Mouse (Mus musculus): ENCODE measurements around the gene Rps6ka1. TPM values are rescaled to one million over a fixed set of nuclear protein-coding genes. Genes with fewer than 3 reads are reported as not detected.

Rps6ka1 gene
- total and polyA plus RNA-seq, 2 experiments from 2014 or later: 20.4 to 30.9 TPM

GRCm38 (mm10) chr4:133881399-133881798 lies 6.2 kb downstream of the Rps6ka1 start:
- TF ChIP-seq CTCF (IDR thresholded peaks at IDR 0.05): no peak
- Histone ChIP-seq H3K27ac (ENCODE audit: low read depth, low read length) (no peak overlapping the region), H3K4me3 (ENCODE audit: low read depth, low read length) (no peak overlapping the region), H3K9me3 (ENCODE audit: low read length) (no peaks in the 10 kb centered on the region), H3K9ac (replicated peaks; ENCODE audit: low read length, poor library complexity, severe bottlenecking) (no peak overlapping the region), H3K27me3 (ENCODE audit: insufficient read depth, low read length) (no peaks in the 10 kb centered on the region), H3K36me3 (ENCODE audit: insufficient read depth, low read length) (peaks cover 7% of the 10 kb centered on the region; the same call in 1 of the 2 replicates), H3K4me1 (ENCODE audit: insufficient read depth, low read length) (peaks cover 8% of the 10 kb centered on the region; the same call in 1 of the 2 replicates), H3K4me2 (ENCODE audit: low read depth, low read length, poor library complexity, severe bottlenecking) (no peak overlapping the region)
- ATAC-seq (ENCODE audit: low FRiP score): no peak
- DNase-seq (ENCODE audit: low spot score): no peak
- WGBS: 88% methylated on average over 4 of the region's 4 CpGs

DNA sequence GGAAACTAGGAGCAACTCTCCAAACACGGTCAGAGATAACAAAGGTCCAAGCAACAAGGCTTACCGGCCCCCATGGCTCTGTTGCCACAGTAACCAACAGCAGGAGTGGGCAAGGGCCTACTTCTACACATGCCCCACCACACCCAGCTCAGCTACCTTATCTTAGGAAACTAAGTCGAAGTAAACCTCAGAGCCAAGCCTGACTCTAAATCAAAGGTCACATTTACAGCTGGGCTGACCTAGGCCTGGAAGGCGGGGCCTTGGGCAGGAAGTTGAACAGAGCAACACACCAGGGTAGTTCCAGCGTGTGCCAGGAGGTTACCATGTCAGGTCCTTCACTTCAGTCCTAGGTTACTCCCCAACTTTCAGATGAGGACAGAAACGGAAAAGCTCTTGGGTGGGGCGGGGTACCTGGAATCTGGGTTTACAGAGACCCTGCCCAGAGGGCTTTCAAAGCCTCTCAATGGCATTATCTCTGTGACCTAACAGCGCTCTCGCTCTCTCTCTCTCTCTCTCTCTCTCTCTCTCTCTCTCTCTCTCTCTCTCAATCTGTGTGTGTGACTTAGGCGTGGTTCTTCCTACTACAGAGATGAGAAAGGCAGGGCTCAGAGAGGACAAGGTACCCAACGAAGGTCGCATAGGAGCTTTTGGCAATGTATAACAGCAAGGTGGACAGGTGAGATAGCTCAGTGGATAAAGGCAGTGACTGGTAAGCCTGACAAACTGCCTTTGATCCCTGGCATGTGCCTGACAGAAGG lies 8.3 kb downstream of the Rps6ka1 start:
- no peaks in the 10 kb centered on the region for H3K9me3 ChIP-seq (ENCODE audit: low read length)
- peaks cover 7% of the 10 kb centered on the region; the same call in 1 of the 2 replicates for H3K36me3 ChIP-seq (ENCODE audit: insufficient read depth, low read length)
- 77% methylated on average over 12 of the region's 12 CpGs for WGBS
- H3K27me3 ChIP-seq (ENCODE audit: insufficient read depth, low read length): no peaks in the 10 kb centered on the region
- no peak for TF ChIP-seq CTCF (IDR thresholded peaks at IDR 0.05)
- DNase-seq (ENCODE audit: low spot score) (no peak), ATAC-seq (ENCODE audit: low FRiP score) (no peak)
- H3K4me3 ChIP-seq (ENCODE audit: low read depth, low read length): no peak overlapping the region
- H3K4me2 ChIP-seq (ENCODE audit: low read depth, low read length, poor library complexity, severe bottlenecking): no peak overlapping the region
- H3K4me1 ChIP-seq (ENCODE audit: insufficient read depth, low read length): no peaks in the 10 kb centered on the region
- no peak overlapping the region for H3K27ac ChIP-seq (ENCODE audit: low read depth, low read length)
- H3K9ac ChIP-seq (replicated peaks; ENCODE audit: low read length, poor library complexity, severe bottlenecking): no peak overlapping the region

GRCm38 (mm10) chr4:133877850-133878755 lies 9.5 kb downstream of the Rps6ka1 start:
- Histone ChIP-seq H3K9ac (replicated peaks; ENCODE audit: low read length, poor library complexity, severe bottlenecking) (no peak overlapping the region), H3K4me2 (ENCODE audit: low read depth, low read length, poor library complexity, severe bottlenecking) (no peak overlapping the region), H3K27me3 (ENCODE audit: insufficient read depth, low read length) (no peaks in the 10 kb centered on the region), H3K27ac (ENCODE audit: low read depth, low read length) (no peak overlapping the region), H3K4me1 (ENCODE audit: insufficient read depth, low read length) (no peaks in the 10 kb centered on the region), H3K36me3 (ENCODE audit: insufficient read depth, low read length) (peaks cover 7% of the 10 kb centered on the region; the same call in 1 of the 2 replicates), H3K9me3 (ENCODE audit: low read length) (no peaks in the 10 kb centered on the region), H3K4me3 (ENCODE audit: low read depth, low read length) (no peak overlapping the region)
- WGBS: 88% methylated on average over 14 of the region's 14 CpGs
- ATAC-seq (ENCODE audit: low FRiP score) (no peak), DNase-seq (ENCODE audit: low spot score) (no peak)
- TF ChIP-seq CTCF (IDR thresholded peaks at IDR 0.05): peak; percentile 49

- Histone ChIP-seq H3K4me1 (ENCODE audit: insufficient read depth, low read length) (no peaks in the 10 kb centered on the region), H3K27ac (ENCODE audit: low read depth, low read length) (no peak overlapping the region), H3K4me2 (ENCODE audit: low read depth, low read length, poor library complexity, severe bottlenecking) (no peak overlapping the region), H3K27me3 (ENCODE audit: insufficient read depth, low read length) (no peaks in the 10 kb centered on the region), H3K4me3 (ENCODE audit: low read depth, low read length) (no peak overlapping the region), H3K9ac (replicated peaks; ENCODE audit: low read length, poor library complexity, severe bottlenecking) (no peak overlapping the region), H3K9me3 (ENCODE audit: low read length) (no peaks in the 10 kb centered on the region), H3K36me3 (ENCODE audit: insufficient read depth, low read length) (peaks cover 7% of the 10 kb centered on the region; the same call in 1 of the 2 replicates)
- ATAC-seq (ENCODE audit: low FRiP score) (no peak), DNase-seq (ENCODE audit: low spot score) (no peak)
- 84% methylated on average over 13 of the region's 13 CpGs for WGBS
- no peak for TF ChIP-seq CTCF (IDR thresholded peaks at IDR 0.05)
Measured at GRCm38 (mm10) chr4:133874865-133875517, 12.6 kb downstream of the Rps6ka1 start.

DNA sequence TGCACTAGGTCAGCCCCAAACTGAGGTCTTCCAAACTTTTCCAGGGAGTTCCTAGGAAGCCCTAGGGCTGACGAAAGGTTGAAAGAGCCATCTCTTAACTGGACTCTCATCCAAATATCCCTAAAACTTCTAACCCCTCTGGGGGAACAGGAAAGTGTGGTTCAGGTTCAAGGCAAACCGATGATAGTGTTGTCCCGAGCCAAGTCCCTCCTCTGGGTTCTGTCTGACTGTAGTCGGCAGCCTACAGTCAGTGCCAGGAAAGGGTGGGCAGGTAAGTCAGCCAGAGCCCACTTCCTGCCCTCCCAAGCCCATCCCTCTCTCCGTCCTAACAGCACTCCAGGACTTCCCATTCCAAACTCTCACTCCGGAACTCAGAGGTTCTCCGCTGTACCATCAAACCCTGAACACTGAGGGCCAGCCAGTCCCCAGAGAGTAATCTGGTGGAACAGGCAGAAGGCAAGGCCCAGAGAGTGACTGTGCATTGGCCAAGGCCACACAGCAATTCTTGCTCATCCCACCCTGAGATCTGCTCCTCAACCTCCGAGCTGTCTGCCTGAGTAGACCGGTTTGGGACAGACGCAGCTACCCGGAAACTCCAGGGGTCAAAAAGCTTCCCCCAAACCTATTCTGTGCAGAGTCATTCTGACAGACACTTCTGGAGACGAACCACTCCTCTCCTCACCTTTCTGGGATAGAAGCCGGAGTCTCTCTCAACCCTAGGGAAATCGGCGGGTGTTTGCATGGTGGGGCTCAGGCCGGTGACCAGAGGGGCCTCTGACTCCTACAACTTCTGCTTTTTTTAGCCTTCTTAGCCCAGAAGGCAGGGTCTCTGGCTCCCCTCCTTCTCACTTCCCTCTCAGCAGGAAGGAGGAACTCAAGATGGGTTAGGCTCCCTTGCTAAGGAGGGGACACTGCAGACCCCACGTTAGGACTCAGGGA lies 13.4 kb downstream of the Rps6ka1 start:
- Histone ChIP-seq H3K36me3 (ENCODE audit: insufficient read depth, low read length) (peaks cover 6% of the 10 kb centered on the region; the same call in 1 of the 2 replicates), H3K9ac (replicated peaks; ENCODE audit: low read length, poor library complexity, severe bottlenecking) (no peak overlapping the region), H3K4me2 (ENCODE audit: low read depth, low read length, poor library complexity, severe bottlenecking) (no peak overlapping the region), H3K4me1 (ENCODE audit: insufficient read depth, low read length) (no peaks in the 10 kb centered on the region), H3K27me3 (ENCODE audit: insufficient read depth, low read length) (no peaks in the 10 kb centered on the region), H3K4me3 (ENCODE audit: low read depth, low read length) (no peak overlapping the region), H3K27ac (ENCODE audit: low read depth, low read length) (no peak overlapping the region), H3K9me3 (ENCODE audit: low read length) (no peaks in the 10 kb centered on the region)
- TF ChIP-seq CTCF (IDR thresholded peaks at IDR 0.05): no peak
- WGBS: 85% methylated on average over 17 of the region's 17 CpGs
- DNase-seq (ENCODE audit: low spot score): no peak
- ATAC-seq (ENCODE audit: low FRiP score): no peak

Measured in midbrain, postnatal 0 days (tissue).